Mouse (Mus musculus) cerebellum, adult (tissue): ENCODE results near the gene Sh2d6.
"Not testable (repeated sequence)": the region's sequence is repeated elsewhere in the genome, so short reads cannot be mapped to it uniquely, and the experiment has no call there.

ENCODE experiments used
- ATAC-seq: cut with Nextera tagmentation; 2 replicates; pipeline ENCODE4 v1.9.2; 2017; ENCODE audit warnings: mild to moderate bottlenecking, moderate library complexity, mixed read lengths; ENCODE audit not compliant: insufficient number of reproducible peaks, low FRiP score, low TSS enrichment

Sh2d6 gene

DNA sequence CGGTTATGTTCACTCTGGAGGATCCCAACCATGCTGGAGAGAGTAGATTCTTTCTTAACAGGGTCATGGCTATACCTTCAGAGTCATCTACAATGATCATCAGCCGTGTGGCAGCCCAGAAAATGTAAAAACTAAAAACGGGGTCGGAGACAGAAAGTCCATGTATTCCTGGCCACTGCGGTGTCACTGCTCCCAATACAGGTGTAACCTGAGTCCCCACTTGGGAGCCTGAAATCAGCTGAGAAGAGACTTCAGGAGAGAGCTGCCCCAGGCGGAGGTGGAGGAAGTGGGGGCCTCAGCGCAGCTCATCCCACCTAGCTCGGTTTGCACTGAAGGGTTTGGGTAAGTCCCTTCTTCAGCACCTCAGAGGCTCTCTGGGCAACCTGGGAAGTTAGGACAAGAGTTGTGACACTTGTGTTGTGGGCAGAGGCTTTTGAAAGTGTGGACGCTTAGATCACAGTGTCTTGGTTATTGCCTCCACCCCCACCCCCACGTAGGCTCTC, 16.5 kb upstream of the Sh2d6 start:
- 0 out of 2 replicates have a peak, but pooled peaks have one; percentile 1 for ATAC-seq

DNA sequence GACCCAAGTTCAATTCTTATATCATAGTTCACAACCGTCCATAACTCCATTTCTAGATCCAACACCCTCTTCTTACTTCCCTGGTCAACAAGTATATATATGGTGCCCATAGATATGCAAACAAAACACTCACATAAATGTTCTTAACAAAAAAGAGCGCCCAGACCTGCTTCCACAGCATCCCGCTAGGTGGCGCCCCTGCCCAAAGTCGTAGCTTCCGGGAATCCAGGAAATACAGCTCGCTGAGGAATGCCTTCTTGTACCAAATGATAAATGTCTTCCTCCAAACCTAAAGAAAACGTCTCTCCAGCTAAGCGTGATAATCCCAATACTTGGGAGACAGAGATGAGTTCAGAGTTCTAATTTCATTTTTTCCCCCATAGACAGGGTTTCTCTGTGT, 13.7 kb upstream of the Sh2d6 start:
- ATAC-seq = no peak

DNA sequence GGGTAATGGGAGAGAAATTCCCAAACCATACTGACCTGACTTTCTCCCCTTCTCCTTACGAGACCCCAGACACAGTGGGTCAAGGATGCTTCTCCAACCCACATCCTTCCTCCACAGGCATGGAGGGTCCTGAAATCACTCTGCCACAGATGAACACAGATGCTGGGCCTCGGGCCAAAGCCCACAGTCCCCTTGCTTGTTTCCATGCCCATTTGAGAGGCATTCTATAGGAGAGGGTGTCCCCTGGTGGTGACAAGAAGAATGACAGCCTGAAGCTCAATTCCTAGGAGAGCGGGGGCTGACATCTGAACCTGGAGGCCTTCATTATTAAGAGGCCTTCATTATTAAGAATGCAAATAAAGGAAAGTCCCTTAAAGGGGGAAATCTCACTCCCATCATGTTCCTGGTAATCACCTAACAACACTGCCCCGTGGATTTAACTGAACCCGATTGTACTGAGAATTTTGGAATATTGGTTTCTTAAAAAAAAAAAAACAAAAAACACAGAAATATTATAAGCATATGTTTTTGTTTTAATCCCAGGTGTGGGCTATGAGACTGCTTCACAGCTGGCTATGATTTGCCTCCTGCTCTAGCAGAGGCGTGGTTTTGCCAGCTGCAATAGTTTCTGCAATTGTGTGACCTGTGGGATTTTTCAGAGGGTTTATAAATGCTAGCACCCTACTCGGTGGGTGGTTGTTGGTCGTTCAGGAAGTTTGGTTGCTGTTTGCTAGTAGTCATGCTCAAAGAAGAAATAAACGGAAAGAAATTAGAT, 12.7 kb upstream of the Sh2d6 start:
- no peak for ATAC-seq

DNA sequence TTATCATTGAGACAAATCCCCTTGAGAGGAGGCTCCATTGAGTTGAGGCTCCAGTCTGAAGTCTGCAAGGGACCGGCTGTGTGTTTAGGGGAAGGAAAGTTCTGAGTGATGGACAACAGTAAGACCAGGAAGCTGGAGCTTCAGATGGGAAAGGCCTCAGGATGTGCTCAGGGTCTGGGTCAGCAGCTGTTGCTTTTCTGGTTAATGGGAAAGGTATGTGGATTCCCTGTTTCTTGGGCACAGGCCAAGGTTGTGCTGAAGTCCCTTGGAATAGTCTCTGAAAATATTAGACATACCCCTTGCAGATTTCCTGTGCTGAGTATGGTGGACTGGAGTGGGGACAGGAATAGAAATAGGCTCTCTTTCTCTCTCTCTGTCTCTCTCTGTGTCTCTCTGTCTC, 12.0 kb upstream of the Sh2d6 start:
- ATAC-seq = not testable (repeated sequence)

DNA sequence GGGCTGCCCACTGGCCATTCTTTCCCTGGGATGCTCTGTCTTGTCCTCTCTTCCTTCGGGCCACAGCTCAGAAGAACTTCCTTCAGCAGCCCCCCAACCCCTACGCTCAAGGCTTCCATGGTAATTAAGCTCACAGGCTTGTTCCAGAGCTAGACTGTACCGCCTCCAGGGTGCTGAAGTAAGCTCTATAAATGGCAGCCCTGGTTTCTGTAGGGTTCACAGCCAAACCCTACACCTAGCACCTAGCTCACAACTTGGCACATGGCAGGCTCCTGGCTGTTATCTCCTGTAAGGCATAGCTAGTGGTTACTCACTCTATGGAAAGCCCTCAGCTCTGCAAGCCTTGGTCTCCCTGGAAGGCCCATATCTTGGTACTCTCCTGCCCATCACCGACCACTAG, 11.1 kb upstream of the Sh2d6 start:
- no peak for ATAC-seq

DNA sequence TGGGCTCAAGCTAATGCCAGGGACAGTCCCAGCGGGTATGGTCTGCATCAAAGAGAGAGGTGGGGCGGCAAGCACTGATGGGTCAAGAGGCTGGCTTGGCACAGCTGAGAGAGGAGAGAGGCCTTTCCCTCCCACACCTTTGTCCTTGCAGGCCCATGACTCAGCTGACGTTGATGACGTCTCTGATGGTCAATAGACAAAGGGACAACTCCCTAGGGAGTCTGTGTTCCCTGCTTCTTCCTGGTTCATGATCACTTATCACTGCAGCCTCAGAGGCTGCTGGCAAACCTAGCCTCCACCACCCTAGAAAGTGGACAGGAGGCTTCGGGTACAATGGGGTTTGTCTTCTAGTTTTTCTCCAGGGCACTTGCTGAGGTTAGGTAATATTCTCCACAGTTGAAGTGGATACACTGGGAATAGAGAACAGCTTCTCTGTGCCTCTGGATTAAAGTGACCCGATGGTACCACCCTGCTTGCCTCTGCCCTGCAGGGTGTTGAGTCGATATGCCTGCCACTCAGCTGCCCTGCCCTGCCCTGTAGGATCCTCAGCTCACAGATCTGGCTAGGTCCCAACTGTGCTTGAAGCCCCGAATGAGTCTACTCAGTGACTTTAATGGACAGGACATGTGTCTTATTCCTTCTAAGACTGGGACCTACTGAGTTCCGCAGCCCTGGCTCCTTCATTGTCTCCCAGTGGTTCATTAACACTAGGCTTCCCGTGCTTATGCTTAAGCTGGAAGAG, 7.1 kb upstream of the Sh2d6 start:
- ATAC-seq = no peak

DNA sequence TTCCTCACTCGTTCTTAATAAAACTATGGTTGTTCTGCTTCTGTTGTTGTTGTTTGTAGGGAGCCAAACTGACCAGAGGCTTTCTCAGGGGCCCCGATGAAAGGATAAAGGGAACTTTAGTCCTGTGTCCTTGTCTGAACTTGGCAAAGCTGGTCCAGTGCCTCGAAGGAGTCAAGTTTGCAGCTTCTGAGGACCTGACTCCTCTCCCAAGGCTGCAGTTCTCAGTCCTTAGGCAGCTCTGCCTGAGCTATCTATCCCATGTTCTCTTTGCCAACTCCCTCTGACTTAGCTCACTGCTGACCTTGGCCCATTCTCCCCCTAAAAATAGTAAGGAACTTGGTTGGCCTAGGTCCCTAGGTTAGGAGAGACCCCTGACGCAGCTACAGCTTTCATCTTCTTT, 5.6 kb upstream of the Sh2d6 start:
- ATAC-seq = no peak

DNA sequence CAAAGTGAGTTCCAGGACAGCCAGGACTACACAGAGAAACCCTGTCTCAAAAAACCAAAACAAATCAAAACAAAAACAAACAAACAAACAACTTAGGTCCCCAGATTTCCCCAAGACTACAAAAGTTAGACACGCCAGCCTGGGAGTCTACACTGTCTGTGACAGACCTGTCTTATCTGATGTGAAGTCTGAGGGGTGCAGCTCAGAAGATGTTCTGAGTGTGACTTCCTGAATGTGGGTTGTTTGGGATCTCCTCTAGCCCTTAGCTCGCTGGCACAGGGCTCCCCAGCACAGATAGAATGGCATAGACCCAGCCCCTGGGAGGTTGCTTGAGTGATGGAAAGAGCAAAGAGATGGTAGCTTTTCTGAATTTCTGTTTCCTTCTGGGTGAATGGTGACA, 2.7 kb upstream of the Sh2d6 start:
- no peak for ATAC-seq

DNA sequence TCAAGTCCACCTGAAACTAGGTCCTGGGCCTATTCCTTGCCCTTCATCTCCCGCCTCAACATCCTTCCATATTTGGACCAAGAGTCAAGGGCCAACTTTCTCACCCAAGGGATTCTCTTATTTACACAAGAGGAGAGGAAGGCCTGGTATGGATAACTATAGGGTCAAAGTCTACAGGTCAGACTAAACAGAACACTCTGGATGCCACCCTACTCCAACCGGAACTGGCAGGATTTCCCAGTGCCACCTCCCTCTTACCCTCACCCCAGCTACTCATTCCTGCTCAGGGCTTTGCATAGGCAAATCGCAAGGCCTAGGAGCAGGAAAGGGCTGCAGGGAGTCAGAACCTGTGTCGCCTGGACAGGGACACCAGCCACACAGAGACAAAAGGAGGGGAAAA, 1.7 kb upstream of the Sh2d6 start:
- no peak for ATAC-seq

DNA sequence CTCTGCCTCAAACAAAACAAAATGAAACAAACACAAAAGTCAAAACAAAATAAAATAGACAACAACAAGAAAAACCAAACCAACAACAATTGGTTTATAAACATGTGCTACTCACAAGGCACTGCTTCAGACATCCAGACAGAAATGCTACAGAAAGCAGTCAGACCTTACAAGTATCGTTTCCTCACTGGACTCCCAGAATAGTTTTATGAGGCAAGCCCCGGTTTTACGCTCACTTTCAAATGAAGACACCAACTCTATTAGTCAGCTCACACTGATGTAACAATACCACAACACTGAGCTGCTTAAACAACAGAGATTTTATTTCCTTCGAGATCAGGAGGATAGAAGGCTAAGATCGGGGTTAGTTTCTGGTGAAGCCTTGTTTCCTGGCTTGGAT, 781 bp upstream of the Sh2d6 start:
- ATAC-seq = no peak

DNA sequence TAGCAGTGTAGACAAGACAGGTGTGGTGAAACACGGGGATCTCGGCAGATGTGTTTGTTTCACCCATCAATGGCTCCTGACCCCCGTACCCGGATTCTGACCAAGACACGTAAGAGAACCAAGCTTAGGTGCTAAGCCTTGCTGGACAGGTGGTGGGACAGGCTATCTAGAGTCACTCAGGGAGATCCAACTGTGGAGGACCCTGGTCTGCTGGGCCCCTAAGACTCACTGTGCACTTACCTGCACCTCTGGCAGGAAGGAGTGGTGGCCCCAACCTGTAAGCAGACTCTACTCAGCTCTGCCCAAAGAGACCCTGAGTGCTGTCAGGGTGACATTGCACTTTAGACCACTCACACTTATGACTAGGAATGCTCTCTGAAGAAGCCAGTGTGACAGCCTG, 603 bp downstream of the Sh2d6 start:
- no peak for ATAC-seq

DNA sequence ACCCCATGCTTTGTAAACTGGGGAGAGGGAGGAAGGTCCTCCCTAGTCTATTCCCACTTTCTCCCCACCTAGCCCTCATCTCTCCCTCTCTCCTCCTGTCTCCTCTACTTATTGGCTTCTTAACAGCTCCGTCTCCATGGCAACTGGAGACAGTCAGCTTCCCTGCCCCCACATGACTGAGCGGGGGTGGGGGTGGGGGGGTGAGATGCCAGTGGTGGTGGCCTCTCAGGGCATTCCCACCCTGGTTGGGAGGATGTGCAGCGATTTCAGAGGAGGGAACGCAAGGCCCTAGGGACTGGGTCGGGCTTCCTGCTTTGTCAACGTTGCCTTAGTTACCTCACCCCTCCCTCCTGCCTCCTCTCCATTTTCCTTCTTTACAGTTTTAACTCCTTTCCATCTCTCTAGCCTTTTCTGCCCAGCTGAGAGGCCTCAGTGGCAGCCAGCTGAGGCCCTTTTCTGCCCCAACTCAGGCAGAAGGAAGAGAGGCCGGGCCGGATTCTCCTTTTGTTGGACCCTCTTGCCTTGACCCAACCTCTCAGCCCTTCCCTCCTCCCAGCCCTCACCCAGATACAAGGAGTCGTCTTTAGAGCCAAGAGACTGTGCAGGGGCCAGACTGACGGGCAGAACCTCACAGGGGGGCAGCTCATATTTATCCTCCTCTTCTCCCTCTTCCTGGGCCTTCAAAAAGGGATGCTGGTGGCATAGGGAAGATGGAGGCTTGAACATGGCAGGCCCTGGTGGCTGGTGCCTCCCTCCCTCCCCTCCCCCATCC, 1.4 kb downstream of the Sh2d6 start:
- no peak for ATAC-seq

DNA sequence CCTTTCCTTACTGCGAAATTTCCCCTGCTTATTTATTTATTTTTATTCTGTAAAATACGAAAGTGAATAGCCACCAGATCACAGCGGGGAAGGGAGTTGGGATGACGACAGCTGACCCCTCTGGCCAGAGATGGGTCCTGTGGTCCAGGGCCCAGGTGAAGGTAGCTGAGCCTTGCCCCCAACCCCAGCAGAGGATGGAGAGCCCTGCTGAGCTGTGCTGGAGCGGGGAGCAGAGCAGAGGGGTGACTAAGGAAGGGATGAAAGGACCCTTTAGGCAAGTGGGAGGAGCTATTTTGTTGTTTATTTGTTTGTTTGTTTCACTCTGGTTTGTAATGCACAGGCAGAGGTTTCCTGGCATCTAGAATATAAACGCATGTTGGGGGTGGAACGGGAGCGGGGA, 2.2 kb downstream of the Sh2d6 start:
- no peak for ATAC-seq

DNA sequence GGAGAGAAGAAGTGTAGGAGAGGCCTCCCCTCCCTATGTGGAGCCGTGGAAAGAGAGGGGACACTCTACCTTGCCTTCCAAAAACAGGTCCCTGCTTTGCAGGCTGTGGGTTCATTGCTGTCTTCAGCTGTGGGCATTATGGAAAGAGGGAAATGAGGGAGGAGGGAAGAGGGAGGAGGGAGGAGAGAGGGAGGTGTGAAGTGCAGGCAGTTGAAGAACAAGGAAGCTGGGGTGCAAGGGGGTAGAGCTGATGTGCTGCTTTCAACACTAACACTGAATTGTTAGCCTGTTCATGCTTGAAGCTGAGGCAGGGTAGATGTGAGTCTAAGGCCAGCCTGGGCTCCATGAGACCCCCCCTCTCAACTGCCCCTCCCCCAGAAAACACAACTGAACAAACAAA, 2.7 kb downstream of the Sh2d6 start:
- ATAC-seq = no peak

DNA sequence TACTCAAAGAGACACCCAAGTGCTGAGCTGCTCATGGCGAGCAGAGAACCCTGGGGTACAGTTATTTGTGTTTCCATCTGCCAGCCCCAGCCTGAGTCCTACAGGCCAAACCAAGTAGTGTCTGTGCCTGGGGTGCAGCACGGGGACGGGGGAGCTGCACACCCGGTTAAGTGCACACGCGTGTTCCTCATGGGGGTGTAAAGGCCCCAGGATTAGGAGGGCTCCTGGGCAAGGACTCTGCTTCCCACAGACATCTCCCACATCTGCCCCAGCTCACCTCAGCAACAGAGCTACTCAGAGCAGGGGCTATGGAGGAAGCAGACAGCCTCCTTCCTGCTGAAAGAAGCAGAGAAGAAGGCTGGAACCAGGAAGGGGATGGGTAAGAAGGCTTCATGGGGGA, 5.9 kb downstream of the Sh2d6 start:
- ATAC-seq = no peak

DNA sequence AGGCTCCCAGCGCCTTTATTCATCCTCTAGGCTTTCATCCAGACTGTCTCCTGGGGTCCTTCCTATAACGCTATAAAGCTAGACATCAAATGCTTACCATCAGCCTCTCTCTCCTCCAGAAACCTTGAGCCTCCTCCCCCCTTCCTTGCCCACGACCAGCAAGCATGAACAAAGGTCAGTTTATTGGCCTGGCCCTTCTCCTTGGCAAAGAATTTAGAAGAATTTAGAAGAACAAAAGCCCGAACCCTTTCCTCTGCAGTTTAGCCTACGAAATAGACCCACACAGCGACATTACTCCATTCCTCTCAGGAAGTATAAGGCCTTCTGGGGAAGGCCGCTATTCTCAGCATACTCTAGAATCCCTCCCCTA, 8.5 kb downstream of the Sh2d6 start:
- ATAC-seq = peak; percentile 42; the same call in 1 of the 2 replicates

DNA sequence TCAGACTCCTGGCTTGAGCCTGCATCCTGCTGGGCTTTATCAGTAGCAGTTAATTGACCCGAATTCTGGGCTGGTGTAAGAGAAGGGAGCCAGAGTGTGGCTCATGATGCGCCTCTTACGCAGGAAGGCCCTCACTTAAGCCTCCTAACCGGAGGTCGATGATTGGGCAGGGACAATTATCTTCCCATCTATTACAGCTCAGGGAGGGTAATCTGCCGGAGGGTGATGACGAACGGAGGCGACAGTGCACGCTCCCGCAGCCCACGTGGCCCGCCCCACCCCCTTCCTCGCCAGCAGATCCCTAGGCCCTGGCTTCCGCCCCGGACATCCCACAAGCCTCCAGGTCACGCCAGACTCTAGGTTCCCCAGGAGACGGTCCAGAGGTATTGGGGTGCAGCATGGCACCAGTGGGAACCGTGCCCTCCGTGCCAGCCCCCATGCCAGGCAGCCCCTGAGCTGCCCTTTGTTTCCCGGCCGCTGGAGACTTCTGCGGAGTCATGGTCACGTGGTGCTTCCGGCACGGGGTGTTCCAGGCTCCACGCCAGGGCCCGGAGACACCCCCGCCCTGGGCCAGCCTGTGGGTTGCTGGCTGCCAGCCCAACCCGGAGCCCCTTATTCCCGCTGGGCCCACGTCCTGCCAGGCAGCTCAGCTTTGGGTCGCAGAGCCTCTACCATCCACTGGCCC, 9.0 kb downstream of the Sh2d6 start:
- ATAC-seq = peak; percentile 74

DNA sequence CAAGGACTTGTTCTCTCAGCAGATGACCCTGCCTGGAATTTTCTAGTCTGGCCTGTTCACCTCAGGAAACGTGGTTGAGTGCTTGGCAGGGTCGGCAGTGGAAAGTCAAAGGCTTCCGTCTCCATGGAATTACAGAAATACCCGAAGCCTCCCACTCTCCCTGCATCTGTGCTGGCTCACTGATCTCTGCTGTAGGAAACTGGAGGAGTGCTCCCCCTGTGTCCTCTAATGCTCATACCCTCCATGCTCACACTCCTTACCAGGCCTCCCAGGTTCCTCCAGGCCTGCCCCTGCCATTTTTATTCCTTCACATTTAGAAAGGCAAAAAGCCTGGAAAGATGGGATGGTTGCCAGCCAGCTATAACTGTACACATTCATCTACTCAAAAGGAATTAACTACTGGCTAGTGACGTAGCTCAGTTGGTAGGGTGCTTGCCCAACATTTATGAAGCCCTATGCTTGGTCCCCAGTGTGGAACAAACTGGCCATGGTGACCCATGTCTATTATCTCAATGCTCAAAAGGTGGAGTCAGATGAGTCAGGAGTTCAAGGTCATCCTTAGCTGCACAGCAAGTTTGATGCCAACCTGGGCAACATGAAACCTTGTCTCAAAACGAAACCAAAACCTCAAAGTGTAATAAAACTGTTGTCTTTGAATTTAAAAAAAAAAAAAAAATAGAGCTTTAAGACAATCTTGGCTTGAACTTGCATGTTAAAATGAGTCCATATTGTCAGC, 10.7 kb downstream of the Sh2d6 start:
- ATAC-seq = no peak

DNA sequence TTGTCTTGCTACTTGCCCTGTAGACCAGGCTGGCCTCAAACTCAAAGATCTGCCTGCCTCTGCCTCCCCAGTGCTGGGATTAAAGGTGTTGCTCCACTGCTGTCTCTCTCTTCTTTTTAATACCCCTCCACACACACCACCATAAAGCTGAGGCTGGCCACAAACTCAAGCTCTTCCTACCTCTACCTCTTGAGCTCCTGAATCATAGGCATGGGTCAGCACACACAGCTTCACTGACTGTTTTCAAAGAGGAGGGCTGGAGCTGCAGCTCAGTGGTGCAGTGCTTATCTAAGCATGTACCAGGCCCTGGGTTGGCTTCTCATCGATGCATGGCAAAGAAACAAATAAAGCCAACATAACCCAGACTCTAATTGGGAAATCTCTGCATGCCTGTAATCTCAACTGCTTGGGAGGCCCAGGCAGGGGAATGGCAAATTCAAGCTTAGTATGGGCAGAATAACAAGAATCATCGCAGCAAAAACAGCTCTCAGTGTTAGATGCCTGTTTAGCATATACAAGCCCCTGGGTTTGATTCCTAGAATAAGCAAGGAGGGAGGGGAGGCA, 11.6 kb downstream of the Sh2d6 start:
- no peak for ATAC-seq

DNA sequence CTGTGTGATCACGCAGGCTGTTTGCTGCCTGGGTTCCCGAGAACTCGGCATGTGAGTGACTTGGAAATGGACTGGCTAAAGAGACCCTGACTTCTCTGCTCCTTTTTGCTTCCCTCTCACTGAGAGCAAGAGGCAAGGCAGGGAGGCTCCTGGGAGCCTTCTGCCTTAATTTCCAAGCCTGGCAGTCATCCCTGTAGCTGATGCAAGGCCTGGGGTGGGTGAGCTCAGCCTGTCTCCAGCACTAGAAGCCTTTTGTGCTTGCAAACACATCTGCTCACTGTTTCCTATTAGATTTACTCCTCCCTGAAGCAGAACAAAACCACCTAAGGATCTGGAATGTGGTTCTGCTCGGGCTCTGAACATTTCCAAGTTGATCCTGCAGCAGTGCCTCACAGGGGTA, 12.9 kb downstream of the Sh2d6 start:
- ATAC-seq = no peak
